Mouse (Mus musculus) liver, postnatal 0 days (tissue): ENCODE measurements around the gene Irak3.

Source experiments
- CTCF ChIP-seq: sonication (generic); IDR thresholded peaks from 2 replicates; pipeline ENCODE4 v1.5.1; 2016; ENCODE audit warnings: antibody characterized with exemption, low read depth
- EP300 ChIP-seq: IDR thresholded peaks from 2 replicates; pipeline ENCODE4 v1.6.1; 2016; ENCODE audit warnings: antibody characterized with exemption, low read depth, mild to moderate bottlenecking

DNA sequence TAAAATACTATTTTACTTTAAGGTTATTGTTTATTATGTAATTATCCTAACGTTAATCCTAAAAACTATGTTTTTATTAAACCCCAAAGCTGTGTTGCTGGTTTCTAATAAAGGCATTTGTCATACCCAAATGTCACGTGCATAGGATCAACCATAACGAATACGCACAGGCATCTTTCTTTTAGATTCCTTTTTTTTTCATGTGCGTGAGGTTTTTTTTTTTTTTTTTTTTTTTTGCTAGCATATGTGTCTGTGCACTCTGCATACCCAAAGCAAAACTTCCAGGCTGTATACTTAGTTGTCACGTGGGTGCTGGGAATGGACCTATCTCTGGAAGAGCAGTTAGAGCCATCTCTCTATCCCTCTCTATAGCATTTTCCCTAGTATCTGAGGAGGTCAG lies 88.0 kb downstream of the Irak3 start:
- TF ChIP-seq CTCF (no peak), EP300 (no peak)
